Mouse (Mus musculus): ENCODE measurements at regions not wholly inside any gene's neighbourhood (a gene's known extent, or its start where the extent isn't known, plus 50 kb on each side); places are given as distances from the start of the nearest gene placed in this dataset.

- TF ChIP-seq CTCF (IDR thresholded peaks at IDR 0.05; ENCODE audit: insufficient read depth, low read depth, low read length) (no peak), POLR2A (IDR thresholded peaks at IDR 0.05; ENCODE audit: insufficient read depth, low read depth, low read length) (no peak)
Measured at GRCm38 (mm10) chr10:45866860-45867259, 289.2 kb downstream of the Hace1 start.
